Mouse (Mus musculus) cerebellum, adult 2 months (tissue): ENCODE data around the gene Meaf6. TPM values are rescaled to one million over a fixed set of nuclear protein-coding genes. Genes with fewer than 3 reads are reported as not detected.
A peak's percentile ranks its signal among the peaks of the same experiment; 100 is the strongest.

Source experiments
- DNase-seq, 2 experiments: peaks; one replicate each; pipeline ENCODE4 v3.0.0; 2021
- H3K27ac ChIP-seq: fragments of 200-500 bp; 2 replicates; pipeline ENCODE4 v1.5.1; 2012; ENCODE audit warnings: low read length, control low read depth, inconsistent platforms; ENCODE audit not compliant: insufficient read depth
- H3K27me3 ChIP-seq: fragments of 200-500 bp; 2 replicates; pipeline ENCODE4 v1.6.1; 2012; ENCODE audit warnings: inconsistent platforms, mild to moderate bottlenecking, low read length, moderate library complexity; ENCODE audit not compliant: control insufficient read depth, insufficient read depth
- H3K4me1 ChIP-seq: fragments of 200-500 bp; 2 replicates; pipeline ENCODE4 v1.6.1; 2011; ENCODE audit warnings: low read length; ENCODE audit not compliant: control insufficient read depth, insufficient read depth
- H3K4me3 ChIP-seq: fragments of 200-500 bp; replicated peaks from 2 replicates; pipeline ENCODE3; 2011; ENCODE audit warnings: mild to moderate bottlenecking, low read depth, low read length, control low read depth; ENCODE audit not compliant: insufficient read depth
- CTCF ChIP-seq: fragments of 200-500 bp; IDR thresholded peaks from 2 replicates; pipeline ENCODE4 v1.5.1; 2011; ENCODE audit warnings: low read depth, mild to moderate bottlenecking, control low read depth, low read length, moderate library complexity, borderline replicate concordance; ENCODE audit not compliant: insufficient read depth
- POLR2A ChIP-seq: fragments of 200-500 bp; IDR thresholded peaks from 2 replicates; pipeline ENCODE4 v1.6.1; 2011; ENCODE audit warnings: low read length, control low read depth, borderline replicate concordance; ENCODE audit not compliant: insufficient read depth
- WGBS: fragments of 180-500 bp; shearing (Covaris S2); methylation state at CpG from one replicate; pipeline ENCODE4 v1.1.7; 2018; 5-methylcytosine and 5-hydroxymethylcytosine counted together
- polyA plus RNA-seq: library from polyadenylated mRNA; depleted of rRNA; stranded (reverse); fragments of >200 nt; gene quantifications from 2 replicates; pipeline ENCODE4 v1.2.3, GENCODE M21; 2012

Gene Meaf6
- polyA plus RNA-seq, 1 experiment: 94.2 TPM

DNA sequence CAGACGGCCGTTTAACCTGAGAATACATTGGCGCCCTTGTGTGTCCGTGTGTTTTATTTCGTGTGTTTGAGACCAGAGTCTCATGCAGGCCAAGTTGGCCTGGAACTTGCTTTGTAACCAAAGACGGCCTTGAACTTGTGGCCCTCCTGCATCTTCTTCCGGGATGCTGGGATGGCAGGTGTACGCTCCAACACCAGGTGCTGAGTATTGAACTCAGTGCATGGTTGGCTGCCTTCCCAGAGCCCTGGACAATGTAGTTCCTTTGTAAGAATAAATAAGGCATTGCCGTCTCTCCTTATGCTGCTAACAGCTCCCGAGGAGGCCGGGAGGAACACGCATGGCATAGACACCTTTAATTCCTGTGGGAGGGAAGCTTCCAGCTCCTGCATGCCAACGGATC lies 32.0 kb downstream of the Meaf6 start:
- Histone ChIP-seq H3K27ac (peak overlapping the region; percentile 5; the same call in 1 of the 2 replicates), H3K4me3 (no peak overlapping the region), H3K27me3 (no peaks in the 10 kb centered on the region), H3K4me1 (peaks cover 26% of the 10 kb centered on the region)
- TF ChIP-seq CTCF (no peak), POLR2A (no peak)
- no peak for DNase-seq
- 44% methylated on average over 13 of the region's 13 CpGs for WGBS

DNA sequence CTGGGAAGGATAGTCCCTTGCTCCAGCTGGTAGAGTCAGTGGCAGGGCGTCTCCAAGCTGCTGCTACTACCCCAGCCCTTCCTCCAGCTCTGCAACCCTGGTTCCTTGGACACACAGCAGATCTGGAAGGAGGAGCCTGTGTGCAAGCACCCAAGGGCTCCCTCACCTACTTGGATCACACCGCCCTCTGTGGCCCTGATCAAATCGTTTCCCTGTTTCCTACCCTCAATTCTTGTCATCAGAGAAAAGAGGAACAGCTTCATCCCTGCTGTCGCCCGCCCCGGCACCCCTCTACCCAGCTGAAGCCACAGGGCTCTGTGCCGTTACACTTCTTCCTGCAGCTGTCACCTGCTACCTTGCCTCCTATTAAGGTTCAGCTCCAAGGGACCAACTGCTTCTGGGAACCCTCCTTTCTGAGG lies 33.0 kb downstream of the Meaf6 start:
- TF ChIP-seq CTCF (no peak), POLR2A (no peak)
- Histone ChIP-seq H3K27me3 (no peaks in the 10 kb centered on the region), H3K4me1 (peaks cover 26% of the 10 kb centered on the region), H3K27ac (no peak overlapping the region), H3K4me3 (no peak overlapping the region)
- WGBS: 85% methylated on average over 7 of the region's 7 CpGs
- no peak for DNase-seq

DNA sequence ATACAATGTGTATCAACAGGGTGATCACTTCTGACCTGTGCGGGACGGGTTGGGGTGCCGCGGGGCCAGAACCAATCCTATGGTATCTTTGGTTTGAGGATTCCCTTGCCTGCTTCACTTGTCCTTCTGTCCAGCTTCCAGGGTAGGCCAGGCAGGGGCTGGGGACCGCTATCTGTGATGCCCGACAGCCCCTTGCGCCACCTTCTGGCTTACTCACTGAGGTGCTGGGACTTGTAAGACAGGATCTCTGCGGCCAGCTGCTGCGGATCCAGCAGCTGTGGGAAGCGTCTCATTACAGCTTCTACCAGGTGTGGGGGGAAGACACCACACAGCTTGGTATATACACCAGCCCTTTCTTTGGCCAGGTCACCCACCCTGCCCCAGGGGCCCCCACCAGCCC lies 34.1 kb downstream of the Meaf6 start:
- no peak for DNase-seq
- Histone ChIP-seq H3K27me3 (no peaks in the 10 kb centered on the region), H3K4me1 (peaks cover 26% of the 10 kb centered on the region), H3K27ac (no peak overlapping the region), H3K4me3 (no peak overlapping the region)
- 59% methylated on average over 10 of the region's 10 CpGs for WGBS
- no peak for TF ChIP-seq CTCF
- TF ChIP-seq POLR2A: no peak

DNA sequence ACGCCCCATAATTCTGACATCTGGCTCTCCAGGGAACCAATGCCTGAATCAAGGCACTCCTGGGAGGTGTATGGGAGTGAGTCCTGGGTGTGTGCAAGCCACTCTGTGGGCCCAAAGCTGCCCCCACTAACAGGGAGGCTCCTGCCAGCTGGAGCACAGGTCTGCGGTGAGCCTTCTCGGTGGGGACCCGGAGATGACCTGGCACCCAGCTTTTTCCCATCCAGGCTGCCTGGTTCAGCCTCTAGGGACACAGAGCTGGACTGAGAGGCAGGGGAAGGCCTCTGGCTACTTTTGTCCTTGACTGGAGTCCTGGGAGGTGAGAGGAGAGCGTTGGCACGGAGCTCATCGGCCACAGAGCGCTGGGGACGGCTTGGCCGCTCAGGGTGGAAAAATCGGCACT lies 34.8 kb downstream of the Meaf6 start:
- DNase-seq: no peak
- TF ChIP-seq POLR2A (no peak), CTCF (no peak)
- Histone ChIP-seq H3K4me1 (peaks cover 23% of the 10 kb centered on the region), H3K4me3 (no peak overlapping the region), H3K27ac (no peak overlapping the region), H3K27me3 (no peaks in the 10 kb centered on the region)
- WGBS: 74% methylated on average over 11 of the region's 11 CpGs

DNA sequence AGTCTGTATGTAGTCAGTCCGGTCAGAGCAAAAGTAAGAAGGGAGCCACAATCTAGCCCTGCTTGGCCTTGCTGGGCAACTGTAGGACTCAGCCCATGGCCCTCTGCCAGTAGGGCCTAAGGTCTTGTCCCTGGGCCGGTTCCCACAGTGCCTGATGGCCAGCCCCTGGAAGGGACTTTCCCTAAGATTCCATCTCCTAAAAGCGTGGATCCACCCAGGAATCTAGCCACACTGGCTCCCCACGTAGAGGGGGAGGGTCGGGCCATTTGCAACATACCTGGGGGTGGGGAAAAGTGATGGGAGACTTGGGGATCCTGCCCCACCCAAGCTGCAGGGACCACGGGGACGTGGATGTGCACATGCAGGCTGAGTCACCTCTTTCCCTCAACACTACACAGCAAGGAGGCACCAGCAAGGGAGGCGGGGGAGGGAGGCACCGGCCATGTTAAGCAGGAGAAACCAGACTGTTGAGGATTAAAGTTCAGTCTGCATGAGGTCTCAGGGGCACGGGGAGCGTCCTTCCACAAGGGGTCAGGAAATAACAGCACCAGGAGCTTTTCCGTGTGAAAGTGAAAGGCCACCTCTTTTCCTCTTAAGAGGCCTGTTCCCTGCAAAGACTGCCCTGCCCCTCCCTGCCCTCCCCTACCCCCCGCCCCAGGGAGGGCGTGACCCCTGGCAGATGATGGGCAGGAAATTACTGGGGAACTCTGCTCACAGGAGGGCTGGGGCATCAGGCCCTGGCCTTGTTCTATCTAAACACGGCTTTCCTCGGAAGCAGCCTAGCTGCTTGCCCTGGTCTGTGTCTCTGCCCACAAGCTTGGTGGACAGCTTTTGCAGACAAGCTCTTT lies 37.7 kb downstream of the Meaf6 start:
- no peak overlapping the region for H3K27ac ChIP-seq
- no peak for DNase-seq
- H3K4me3 ChIP-seq: no peak overlapping the region
- WGBS: 45% methylated on average over 16 of the region's 16 CpGs
- no peaks in the 10 kb centered on the region; the same call in 1 of the 2 replicates for H3K4me1 ChIP-seq
- no peaks in the 10 kb centered on the region for H3K27me3 ChIP-seq
- TF ChIP-seq CTCF: no peak
- TF ChIP-seq POLR2A: no peak

DNA sequence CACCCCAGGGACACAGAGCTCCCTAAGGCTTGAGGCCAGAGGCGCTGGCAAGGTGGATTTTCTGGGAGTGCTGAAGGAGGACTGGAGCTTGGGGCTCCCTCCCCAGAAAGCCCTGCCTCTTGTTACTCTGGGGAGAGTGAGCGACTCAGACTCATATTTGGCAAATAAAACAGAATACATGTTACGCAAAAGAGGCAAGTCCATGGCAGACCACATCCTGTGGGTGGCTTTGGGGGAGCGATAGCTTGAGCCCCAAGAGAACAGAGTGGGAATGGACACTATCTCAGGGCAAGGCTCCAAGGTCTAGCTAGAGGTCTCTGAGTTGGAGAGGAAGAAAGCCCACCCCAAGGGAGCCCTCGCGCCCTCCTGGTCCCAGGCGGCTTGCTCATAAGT lies 38.3 kb downstream of the Meaf6 start:
- H3K27me3 ChIP-seq: no peaks in the 10 kb centered on the region
- DNase-seq: no peak
- WGBS: 87% methylated on average over 7 of the region's 7 CpGs
- H3K4me3 ChIP-seq: no peak overlapping the region
- H3K27ac ChIP-seq: no peak overlapping the region
- TF ChIP-seq CTCF (no peak), POLR2A (no peak)
- H3K4me1 ChIP-seq: no peaks in the 10 kb centered on the region; the same call in 1 of the 2 replicates

DNA sequence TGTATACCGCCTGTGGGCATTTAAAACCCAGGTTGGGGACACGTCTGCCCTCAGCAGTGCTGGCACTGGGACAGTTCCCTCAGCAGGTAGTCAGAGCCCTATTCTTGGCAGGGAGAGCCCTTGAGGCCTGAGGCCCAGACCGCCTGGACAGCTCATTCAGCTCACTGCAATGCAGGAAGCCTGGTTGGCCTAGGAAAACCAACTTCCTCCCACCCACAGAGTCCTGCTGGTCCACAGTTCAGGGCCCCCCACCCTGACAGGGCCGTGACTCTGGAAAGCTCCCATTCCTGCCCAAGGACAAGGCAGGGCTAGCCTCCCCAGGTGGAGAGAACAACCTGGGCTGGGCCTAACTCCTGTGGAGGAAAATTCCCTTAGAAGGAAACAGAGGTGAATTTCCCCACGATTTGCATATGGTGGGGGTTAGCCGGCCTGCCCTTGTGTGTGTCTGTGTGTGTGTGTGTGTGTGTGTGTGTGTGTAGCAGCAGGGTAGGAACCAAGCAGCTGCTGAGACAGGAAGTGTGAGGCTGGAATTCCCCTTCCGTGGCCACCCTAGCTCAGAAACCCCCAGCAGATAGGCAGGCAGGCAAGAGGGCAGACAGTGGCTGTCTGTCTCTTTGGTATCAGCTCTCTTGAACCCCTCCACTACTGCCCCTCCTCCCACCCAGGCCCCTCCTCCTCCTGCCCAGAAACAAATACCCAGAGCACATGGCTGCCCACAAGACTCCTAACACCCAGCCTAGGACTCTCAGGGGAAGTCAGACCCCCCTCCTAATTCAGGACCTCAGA lies 39.7 kb downstream of the Meaf6 start:
- no peak for TF ChIP-seq CTCF
- no peak for TF ChIP-seq POLR2A
- no peak for DNase-seq
- Histone ChIP-seq H3K4me1 (no peaks in the 10 kb centered on the region; the same call in 1 of the 2 replicates), H3K27me3 (no peaks in the 10 kb centered on the region), H3K27ac (no peak overlapping the region), H3K4me3 (no peak overlapping the region)
- 41% methylated on average over 7 of the region's 7 CpGs for WGBS

DNA sequence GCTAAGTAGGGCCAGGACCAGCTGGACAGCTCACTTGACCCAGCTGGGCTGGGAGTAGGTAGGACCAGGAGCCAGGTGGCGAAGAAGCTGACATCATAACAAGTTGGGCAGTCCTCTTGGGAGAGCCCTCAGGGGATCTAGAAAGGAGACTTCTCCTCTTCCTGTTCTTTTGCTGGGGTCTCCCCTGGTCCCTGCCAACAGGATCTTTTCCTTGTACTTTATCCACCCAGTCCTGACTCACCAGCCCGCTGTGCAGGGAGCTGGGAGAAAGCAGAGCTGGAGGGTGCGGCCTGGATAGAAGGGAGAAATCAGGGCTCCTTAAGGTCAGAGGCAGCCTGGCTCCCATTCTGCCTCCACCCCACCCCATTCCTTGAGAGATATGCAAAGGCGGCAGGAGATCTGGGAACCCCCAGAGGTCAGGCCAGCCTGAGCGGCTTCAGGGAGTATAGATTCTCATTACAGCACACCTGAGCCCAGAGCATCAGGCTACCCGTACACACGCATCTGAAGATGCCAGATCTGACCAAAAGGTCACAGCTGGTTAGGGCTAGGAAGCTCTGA lies 40.5 kb downstream of the Meaf6 start:
- Histone ChIP-seq H3K4me3 (no peak overlapping the region), H3K27ac (no peak overlapping the region), H3K4me1 (no peaks in the 10 kb centered on the region; the same call in 1 of the 2 replicates), H3K27me3 (no peaks in the 10 kb centered on the region)
- 94% methylated on average over 7 of the region's 7 CpGs for WGBS
- no peak for TF ChIP-seq CTCF
- no peak for TF ChIP-seq POLR2A
- no peak for DNase-seq
